Mouse (Mus musculus) embryonic fibroblast, embryonic 13.5 days (primary cell): ENCODE measurements around the gene Hpse2.

ENCODE experiments used
- CTCF ChIP-seq: IDR thresholded peaks from 2 replicates; pipeline ENCODE4 v1.5.1; 2011; ENCODE audit warnings: mild to moderate bottlenecking, control low read depth, low read length, moderate library complexity, borderline replicate concordance; ENCODE audit not compliant: insufficient read depth
- POLR2A ChIP-seq: IDR thresholded peaks from 2 replicates; pipeline ENCODE4 v1.6.1; 2011; ENCODE audit warnings: low read depth, mild to moderate bottlenecking, control low read depth, low read length, moderate library complexity

GRCm38 (mm10) chr19:42868958-42869662 lies 519.0 kb downstream of the Hpse2 start:
- TF ChIP-seq POLR2A (no peak), CTCF (no peak)
